In the genomic region with DNA sequence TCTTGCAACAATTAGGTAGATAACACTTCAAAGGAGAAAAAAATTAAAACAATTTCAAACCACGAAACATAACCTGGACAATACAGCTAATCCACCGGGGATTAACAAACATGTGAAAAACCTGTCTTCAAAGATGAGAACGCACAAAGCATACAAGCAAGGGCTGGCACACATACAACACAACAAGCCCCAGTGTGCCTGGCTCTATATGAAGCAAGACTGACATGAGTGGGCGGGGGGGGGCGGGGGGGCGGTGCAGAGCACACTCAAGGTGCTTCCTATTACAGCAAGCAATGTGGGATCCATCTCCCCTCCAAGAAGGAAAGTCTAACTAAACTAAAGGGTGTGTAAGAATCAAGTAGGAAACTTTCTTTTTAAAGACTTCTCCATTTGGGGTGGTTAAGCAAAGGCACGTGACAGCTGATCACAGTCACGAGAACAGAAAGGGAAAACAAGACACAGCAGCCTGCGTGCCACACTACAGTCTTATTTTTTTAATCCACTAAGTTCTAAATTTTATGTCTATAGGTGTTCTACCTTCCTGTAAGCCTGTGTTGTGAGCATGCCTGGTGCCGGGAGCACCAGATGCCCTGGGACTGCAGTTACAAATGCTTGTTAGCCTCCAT, we compare ENCODE assay signal across 8 mouse cellular contexts. TPM values are rescaled to one million over a fixed set of nuclear protein-coding genes. Genes with fewer than 3 reads are reported as not detected.
DNase-seq lines count a peak whose midpoint lies in the region; ATAC-seq lines count a peak whose summit lies in the region.

No protein-coding gene starts in this region.

- DNase-seq in heart, adult 18-20 months, result peak; percentile 26 to 55
- no peak for DNase-seq in heart, postnatal 10 days
- DNase-seq in T-cell, adult 2 months (ENCODE audit: low spot score), result peak; percentile 48
- peak; percentile 60 for DNase-seq in lung, postnatal 36 days
- DNase-seq in testis, postnatal 10 days (ENCODE audit: low spot score), result no peak
- DNase-seq in gastrocnemius, postnatal 4 days (ENCODE audit: low spot score in 2 of 2), result no peak
- no peak for DNase-seq in cerebellum, postnatal 10 days

- intact Hi-C loops in heart, postnatal 10 days (cut with DNase I), result no loop called here

- ATAC-seq in inflammation-experienced regulatory T-cells, adult 6 months, result peak; percentile 88

RNA-seq across cellular contexts. Expression of a gene that starts 42.3 kb away (rescaled TPM):
- total RNA-seq in heart, adult 18-20 months (2021), result 10 to 100 TPM; 12.4 to 14.9 TPM
- total RNA-seq in heart, postnatal 10 days (2021), result 10 to 100 TPM; 18.7 to 22.6 TPM
- polyA plus RNA-seq in inflammation-experienced regulatory T-cells, adult 6 months (2017; shearing (Covaris generic)), result 10 to 100 TPM; 11.6 to 12.1 (median 11.8) TPM
- 10 to 100 TPM; 12.0 to 14.5 TPM for total RNA-seq in gastrocnemius, postnatal 4 days (2021)

Comparison
In these comparisons a context has a peak if more than half of its experiments do, and no peak if none do; other contexts are left out.
1. DNase-seq: peak in heart, adult 18-20 months (2 of 2), T-cell, adult 2 months (single experiment) and lung, postnatal 36 days (single experiment); none in heart, postnatal 10 days (0 of 2), testis, postnatal 10 days (single experiment), gastrocnemius, postnatal 4 days (0 of 2) and cerebellum, postnatal 10 days (0 of 2).